Mouse (Mus musculus): ENCODE data around the gene Palmd.

The Palmd gene

DNA sequence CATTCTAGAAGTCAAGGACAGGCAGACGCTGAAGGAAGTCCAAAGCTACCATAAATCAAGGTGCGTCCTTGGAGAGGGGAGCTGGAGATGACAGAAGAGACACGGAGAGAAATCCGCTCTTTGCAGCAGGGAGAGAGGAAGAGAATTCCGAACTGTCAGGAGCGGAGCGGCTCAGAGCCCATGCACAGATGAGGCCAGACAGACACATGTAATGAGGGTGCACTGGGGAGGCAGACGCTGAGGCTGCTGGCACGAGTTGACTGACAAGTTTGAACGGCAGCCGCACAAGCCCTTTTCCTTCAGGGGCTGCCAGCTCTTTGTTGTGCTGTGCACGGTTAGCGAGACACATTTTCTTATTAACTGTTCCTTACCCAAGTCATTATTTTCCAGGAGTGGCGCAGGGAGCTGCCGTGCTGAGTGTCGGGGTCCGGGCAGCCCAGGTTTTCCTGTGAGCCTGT, at the start of gene Palmd:
TSS of gene Palmd (minus strand) at position 448 of the 458 bp plus-strand sequence.
- DNase-seq (ENCODE audit: low spot score in 2 of 2), result peak in 1 of 2 experiments; percentile 35

DNA sequence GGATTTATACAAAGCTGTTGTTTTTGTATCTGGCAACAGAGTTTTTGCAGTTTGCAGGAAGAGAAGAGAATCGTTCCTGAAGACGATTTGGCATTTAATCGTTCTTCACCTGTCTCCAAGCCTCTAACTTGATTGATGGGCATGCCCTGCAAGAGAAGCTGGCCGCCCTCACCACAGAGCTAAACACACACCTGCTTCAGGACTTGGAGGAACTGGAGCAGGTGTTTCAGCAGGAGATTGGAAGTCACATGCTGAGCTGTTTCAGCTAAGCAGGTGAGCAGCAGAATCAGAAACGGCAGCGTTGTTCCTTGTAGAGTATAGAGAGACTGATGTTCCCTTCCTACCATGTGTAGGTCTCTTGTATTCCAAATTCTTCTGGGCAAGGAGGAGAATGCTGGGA, 41.4 kb upstream of the Palmd start:
- DNase-seq (ENCODE audit: low spot score in 2 of 2), result no peak

- DNase-seq (ENCODE audit: low spot score in 2 of 2), result no peak
These were observed 38.6 kb upstream of the Palmd start for GRCm38 (mm10) chr3:117007340-117007739.

DNA sequence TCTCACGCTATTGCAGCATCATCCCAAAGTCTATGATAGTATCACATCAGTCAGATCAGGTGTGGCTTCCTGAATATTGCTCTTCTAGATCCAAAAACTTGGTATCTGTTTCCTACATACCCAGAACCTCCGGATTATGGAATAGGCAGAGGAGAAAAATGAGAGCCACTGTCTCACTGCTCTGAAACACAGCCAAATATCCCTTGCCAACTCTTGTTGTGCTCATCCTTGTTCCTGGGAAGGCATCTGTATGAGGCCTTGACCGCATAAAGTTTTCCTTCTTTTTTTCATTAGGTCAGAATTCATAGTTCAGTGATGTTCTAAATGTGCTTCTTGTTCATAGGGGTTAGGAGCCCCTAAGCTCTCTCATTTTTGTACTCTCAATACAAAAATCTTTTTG, 37.8 kb upstream of the Palmd start:
- DNase-seq (ENCODE audit: low spot score in 2 of 2), result no peak

DNA sequence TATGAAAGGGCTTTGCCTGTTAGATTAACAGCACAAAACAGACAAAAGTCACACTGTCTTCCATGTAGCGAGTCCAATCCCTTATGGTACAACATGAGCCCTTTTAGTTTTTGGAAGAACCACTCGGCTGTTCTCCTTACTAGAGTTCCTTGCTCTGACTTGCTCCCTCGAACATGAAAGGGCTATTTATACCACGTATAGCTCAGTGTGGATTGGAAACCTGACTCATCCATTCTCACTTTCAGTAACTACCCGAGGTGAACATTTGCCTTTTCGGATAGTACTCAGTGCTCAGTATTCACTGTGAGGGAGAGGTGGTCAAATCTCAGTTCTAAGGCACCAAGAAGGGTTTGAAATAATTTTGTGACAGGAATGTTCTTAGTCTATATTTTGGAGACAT, 34.6 kb upstream of the Palmd start:
- DNase-seq (ENCODE audit: low spot score in 2 of 2), result no peak

- DNase-seq (ENCODE audit: low spot score in 2 of 2), result no peak
These were observed 33.1 kb upstream of the Palmd start for GRCm38 (mm10) chr3:117001686-117002485.

DNA sequence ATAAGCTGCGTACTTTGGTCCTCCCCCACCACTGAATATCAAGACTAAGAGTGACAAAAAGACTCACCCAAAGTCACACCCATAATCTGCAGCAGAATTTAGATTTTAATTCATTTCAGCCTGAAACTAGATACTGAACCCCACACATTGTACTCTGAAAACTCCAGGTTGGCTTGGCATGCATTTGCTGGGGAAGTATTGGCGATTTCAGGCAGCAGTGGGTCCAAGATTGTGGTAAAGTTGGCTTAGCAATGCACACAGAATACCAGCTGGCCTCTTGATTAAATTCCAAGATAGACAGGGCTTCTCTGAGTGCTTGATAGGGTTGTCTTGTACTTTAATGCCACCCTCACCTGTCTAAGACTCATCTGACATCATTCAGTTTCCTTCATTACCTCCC, 24.2 kb upstream of the Palmd start:
- DNase-seq (ENCODE audit: low spot score in 2 of 2), result no peak

DNA sequence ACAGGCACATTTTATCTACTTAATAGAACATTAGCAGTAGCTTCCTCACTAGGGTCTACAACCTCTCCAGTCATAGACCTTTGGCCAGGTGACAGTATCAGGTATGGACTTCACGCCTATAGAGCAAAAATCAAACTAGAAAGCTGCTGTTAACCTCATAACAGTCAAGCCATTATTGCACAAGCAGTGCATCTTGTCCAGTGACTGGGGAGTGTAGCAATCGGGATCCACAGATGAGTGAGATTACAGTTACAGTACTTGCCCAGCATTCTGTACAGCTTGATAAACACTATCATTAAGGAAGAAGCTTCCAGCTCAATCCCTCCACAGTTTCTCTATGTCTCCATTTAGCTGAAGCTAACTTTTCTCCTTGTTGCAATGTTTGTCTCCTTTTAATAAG, 22.4 kb upstream of the Palmd start:
- no peak for DNase-seq (ENCODE audit: low spot score in 2 of 2)

- no peak for DNase-seq (ENCODE audit: low spot score in 2 of 2)
These were observed 19.4 kb upstream of the Palmd start for GRCm38 (mm10) chr3:116988221-116988620.

GRCm38 (mm10) chr3:116986451-116986850, 17.7 kb upstream of the Palmd start:
- DNase-seq (ENCODE audit: low spot score in 2 of 2), result no peak

GRCm38 (mm10) chr3:116985741-116986140, 17.0 kb upstream of the Palmd start:
- DNase-seq (ENCODE audit: low spot score in 2 of 2), result no peak

DNA sequence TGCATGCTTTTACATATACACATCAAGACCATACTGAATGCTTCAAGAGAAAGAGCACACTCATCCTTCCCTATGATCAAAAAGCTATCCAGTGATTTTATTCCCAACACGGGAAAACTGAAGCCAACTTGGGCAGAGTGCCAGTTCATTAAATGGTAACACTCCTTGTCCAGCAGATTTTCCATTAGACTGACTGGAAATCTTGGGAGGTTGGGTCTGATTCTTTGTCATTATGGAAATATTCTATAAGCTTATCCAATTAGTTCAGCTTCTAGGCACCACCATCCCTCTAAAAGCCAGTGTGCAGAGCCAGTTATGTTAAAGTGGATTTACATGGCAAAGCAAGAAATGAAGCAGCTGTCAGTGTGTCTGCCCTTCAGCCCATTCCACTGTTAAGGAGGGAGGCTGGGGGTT, 16.3 kb upstream of the Palmd start:
- no peak for DNase-seq (ENCODE audit: low spot score in 2 of 2)

DNA sequence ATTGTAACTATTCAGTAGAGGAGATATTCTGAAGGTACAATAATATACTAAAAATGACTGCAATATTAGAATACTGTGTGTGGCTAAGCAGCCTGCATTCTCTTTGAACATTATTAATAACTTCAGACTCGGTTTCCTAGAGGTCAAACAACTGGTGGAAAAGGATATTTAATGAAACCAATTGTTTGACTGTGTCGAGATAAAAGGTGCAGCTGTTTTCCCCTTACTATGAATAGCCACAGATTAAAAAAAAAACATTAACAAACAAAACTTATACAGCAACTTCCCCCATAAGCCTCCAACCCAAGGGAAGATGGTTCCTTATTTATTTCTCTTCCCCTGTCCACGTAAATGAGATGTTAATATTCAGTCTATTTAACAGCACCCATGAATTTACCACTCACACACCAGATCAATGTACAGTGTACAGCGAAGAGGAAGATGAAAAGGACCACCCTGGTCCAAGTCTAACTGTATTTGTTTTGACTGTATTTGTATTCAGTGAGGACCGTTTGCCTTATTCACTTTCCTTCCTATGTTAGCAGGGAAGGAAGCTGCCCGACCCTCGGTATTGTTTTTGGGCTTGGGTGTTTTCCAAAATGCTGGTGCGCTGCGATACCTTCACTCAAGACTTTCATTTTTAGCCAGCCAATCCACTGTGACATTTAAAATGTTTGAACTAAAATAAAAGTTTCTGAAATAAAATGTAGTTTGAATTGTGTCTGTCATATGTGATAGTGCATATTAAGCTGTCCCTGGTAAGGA, 13.2 kb upstream of the Palmd start:
- DNase-seq (ENCODE audit: low spot score in 2 of 2), result no peak

DNA sequence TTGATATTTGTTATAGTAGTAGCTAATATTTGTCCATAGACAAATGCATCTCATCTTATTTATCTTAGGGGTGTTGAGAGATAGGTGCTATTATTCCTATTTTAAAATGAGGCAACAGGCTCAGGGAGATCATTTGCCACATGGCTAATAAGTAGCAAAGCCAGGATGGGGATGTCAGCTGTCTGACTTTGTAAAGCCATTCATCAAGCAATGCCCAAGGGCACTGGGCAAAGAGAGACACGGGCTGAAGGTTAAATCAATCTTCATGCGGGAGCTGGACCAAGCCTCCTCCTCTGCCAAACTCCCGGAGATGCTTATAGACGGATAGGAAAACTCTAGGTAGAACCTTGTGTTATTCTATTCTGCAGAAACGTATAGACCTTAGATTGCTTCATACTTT, 999 bp upstream of the Palmd start:
- DNase-seq (ENCODE audit: low spot score in 2 of 2), result no peak

- DNase-seq (ENCODE audit: low spot score in 2 of 2), result no peak
These were observed 216 bp upstream of the Palmd start for GRCm38 (mm10) chr3:116969003-116969402.

- DNase-seq (ENCODE audit: low spot score in 2 of 2), result no peak
These were observed 820 bp downstream of the Palmd start, which contains the start of gene 4930455H04Rik for GRCm38 (mm10) chr3:116967967-116968366. Gene 4930455H04Rik, plus strand, starts transcription at chr3:116968267.

- no peak for DNase-seq (ENCODE audit: low spot score in 2 of 2)
These were observed 1.4 kb downstream of the Palmd start for GRCm38 (mm10) chr3:116967436-116967835.

- DNase-seq (ENCODE audit: low spot score in 2 of 2), result no peak
These were observed 2.0 kb downstream of the Palmd start for GRCm38 (mm10) chr3:116966800-116967199.

- DNase-seq (ENCODE audit: low spot score in 2 of 2), result no peak
These were observed 2.6 kb downstream of the Palmd start for GRCm38 (mm10) chr3:116966225-116966624.

DNA sequence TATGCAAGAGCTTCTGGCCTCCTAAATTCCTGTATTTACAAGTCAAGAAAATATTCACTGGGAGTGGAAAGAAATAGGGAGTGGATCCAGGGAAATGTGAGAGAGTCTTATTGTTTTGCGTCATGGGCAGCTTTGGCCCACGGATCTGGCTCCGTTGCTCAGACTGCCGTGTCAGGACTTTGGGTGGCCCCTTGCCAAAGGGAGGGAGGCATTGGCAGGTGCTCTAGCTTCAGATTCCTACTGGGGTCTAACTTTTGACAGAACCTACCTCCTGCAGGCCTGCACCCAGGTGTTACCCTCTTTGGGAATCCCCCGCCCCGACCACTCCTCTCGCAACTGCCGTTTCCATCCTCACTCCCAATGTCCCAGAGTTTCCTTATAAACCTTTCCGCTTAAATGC, 4.4 kb downstream of the Palmd start:
- no peak for DNase-seq (ENCODE audit: low spot score in 2 of 2)

DNA sequence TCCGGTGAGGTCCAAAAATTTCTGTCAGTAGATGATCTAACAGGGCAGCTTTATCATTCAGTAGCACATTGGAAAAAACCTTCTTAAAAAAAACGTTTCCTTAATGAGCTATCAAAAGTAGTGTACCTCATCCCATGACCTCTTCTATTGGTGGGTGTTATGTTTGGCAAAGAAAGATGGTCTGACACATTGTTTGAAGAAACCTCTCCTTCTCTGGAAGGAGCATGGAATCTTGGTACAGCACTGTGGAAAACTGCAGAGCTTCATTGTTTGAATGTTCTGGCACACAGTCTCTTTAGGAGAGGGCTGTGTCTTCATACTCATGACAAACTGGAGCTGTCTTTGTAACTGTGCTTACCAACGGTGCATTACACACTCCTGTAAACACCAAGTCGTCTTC, 5.6 kb downstream of the Palmd start:
- no peak for DNase-seq (ENCODE audit: low spot score in 2 of 2)

DNA sequence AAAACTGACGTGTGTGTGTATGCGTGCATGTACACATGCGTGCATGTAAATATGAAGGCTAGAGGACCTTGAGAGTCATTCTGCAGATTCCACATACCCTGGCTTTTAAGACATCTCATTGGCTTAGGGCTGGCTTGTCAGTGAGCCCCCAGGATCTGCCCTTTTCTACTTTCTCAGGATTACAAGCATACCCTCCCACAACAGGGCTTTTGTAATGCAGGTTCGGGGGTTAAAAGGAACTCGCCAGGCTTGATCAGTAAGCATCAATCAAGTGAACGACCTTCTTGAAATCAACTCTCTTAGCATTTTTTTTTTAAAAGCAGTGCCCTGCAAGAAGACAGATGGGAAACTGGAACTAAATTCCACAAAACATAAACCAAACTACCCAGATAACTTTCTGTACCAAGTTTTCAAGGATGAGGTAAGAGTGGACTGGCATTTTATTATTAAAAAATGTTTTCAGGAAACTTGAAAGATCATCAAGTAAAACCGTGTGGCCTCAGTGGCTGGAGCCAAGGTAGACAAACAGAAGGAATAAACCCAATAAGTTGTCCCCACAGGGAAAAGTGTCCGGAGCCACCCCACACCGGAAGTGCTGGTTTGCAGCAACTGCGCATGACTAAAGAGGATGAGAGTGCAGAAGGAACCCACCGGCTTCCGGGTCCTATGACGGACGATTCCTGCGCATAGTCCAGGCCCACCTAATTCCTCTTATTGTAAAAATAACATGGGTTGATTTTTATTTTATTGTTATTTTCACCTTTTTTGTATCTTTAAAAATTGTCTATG, 7.2 kb downstream of the Palmd start:
- no peak for DNase-seq (ENCODE audit: low spot score in 2 of 2)
